Mouse (Mus musculus) kidney, postnatal 14 days (tissue): ENCODE results near the gene Orai2.
A peak's percentile ranks its signal among the peaks of the same experiment; 100 is the strongest.
"Not testable (repeated sequence)": the region's sequence is repeated elsewhere in the genome, so short reads cannot be mapped to it uniquely, and the experiment has no call there.

ENCODE experiments used
- DNase-seq: peaks from one replicate; pipeline ENCODE4 v3.0.0; 2022; ENCODE audit warnings: mixed read lengths

Gene Orai2

DNA sequence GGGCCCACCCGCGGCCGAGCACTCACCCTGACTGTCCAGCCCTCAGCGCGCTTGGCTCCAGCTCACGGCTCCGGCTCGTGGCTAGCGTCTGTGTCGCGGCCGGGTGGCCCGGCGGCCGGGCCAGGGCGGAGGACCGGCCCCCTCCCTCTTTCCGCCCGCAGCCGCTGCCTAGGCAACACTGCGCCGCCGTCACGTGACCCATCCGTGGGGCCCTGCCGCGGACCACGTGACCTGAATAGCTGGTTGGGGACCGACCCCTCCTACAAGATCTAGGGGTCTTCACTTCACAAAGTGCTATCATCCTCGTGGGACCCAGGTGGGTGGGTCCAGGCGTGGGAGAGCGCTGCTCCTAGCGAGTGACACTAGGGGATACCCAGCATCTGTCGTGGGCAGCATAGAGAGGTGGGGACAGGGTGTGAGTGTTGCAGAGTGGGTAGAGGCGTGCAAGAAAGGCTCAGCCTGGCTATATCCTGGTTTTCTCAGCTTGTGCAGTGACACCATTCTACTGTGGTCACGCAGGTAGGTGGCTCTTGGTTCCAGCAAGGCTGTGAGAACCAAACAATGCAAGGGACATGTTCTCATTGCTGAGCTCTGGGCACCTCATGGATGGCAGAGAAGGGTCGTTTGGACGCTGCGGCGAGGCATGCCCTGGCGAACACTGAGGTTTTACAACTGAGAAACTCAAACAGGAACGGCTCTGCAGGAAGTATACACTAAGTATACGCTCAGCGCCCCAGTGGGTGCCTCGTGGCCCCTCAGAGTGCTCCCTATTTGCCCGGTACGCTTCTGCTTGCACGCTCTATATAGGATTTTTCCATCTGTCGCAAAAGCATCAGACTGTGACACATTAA lies at the start of gene Orai2:
Orai2 (minus strand) TSS at position 202 of the 851 bp plus-strand sequence.
- DNase-seq: peak; percentile 88

DNA sequence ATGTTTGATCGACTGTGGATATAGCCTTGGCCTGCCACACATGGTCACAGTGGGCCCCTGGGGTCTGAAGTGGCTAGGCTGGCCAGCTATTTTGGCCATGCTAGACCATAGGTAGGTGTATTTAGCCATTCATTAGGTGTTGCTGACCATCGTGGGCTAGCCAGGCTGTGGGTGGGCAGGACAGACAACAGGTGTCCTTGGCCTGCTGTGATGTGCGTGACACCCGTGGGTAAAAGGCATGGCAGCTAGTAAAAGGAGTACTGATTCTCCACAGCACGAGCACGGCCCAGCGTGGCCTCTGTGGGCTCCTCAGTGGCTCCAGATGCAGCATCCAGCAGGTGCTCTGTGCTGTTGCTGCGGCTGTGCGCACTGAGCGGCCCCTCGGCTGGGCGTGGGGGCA lies 48.1 kb upstream of the Orai2 start:
- DNase-seq: no peak

DNA sequence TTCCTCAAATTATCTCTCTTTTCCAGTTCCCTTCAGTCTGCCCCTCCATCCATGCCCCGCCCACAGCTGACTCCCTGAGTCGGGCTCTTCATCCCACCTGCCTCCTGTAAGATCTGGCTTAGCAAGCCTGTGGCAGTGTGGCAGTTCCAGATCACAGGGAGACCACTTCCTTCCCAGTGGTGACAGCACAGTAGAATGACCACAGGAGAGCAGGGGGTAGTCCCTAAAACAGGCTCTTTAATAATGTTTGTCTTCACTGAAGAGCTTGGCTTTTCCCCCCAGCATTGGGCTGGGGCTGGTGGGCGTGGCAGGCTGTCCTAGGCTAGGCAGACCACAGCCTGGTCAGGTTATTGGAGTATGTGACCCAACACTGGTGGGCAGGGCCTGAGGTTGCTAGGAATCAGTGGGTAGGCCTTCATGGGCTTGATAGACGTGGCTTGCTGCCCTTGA lies 47.4 kb upstream of the Orai2 start:
- no peak for DNase-seq

DNA sequence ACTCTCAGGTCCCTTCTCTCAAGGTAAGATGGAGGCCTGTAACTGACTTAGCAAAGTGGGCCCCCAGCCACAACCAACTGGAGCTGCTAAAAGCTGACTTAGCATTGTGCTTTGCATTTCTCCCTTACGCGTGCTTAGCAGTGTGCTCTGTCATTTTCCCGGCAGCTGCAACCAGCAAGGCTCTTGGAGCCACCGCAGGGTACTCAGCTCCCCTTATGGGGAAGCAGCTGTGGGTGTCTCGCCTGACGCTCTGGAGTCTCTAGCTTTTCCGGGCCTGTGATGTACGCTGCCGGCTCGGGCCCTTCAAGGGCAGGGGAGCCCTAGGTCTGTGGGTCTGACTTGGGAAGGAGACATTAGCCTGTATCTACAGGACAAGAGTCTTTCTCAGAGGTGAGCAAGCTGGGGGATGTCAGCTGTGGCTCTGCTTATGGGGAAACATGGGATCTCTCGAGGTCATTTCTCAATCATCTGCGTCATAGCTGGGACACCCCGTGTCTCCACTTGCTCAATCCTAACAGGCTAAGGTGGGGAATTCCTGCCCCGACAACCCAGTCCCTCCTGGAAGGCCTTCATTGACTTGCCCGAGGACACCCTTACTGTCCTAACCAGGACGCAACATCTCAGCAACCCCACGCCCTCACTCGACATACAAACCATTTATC lies 46.6 kb upstream of the Orai2 start:
- DNase-seq: no peak

DNA sequence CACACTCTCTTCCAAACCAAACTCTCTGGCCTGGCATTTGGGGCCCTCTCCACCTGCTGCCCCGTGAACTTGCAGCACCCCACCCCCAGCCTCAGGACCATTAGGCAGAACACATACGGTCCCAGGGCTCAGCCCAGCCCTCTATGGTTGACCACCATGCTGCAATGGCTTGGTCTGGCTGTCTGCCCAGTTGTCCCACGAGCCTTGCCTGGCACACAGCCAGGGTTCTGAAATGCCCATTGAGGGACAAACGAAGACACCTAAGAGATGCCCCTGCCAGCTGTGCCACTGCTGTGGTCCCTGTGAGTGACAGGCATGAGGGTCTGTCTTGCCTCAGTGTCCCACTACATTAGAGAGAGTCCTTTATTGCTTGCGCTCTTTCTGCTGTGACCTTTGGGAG lies 45.4 kb upstream of the Orai2 start:
- DNase-seq: peak; percentile 27

DNA sequence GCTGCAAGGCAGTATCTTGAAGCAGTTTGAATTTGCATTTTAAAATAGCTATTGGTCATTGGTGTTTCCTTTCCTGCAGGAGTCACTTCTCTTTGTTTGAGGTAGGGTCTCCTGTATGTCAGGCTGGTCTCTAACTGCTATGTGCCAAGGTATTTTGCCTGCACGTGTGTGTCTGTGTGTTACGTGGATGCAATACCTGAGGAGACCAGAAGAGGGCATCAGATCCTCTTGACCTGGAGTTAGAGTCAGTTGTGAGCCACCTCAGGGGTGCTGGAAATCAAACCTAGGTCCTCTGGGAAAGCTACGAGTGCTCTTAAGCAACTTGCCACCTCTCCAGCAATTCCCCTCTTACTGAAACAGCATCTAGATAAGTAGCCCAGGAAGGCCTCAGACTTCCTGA lies 44.7 kb upstream of the Orai2 start:
- DNase-seq: no peak

DNA sequence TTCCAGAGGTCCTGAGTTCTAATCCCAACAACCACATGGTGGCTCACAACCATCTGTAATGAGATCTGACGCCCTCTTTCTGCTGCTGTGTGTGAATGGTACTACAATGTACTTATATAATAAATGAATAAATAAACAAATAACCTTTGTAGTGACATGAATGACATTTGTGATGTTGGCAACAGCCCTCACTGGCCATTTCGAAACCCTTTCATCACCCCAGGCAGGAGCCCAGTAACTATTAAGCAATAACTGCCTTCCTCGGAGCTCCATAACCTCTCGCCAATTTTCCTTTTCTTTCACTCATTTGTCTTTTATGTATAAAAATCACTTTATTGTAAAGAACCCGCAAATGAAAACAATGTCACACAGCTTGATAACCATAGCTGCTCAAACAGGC lies 43.2 kb upstream of the Orai2 start:
- DNase-seq: no peak

DNA sequence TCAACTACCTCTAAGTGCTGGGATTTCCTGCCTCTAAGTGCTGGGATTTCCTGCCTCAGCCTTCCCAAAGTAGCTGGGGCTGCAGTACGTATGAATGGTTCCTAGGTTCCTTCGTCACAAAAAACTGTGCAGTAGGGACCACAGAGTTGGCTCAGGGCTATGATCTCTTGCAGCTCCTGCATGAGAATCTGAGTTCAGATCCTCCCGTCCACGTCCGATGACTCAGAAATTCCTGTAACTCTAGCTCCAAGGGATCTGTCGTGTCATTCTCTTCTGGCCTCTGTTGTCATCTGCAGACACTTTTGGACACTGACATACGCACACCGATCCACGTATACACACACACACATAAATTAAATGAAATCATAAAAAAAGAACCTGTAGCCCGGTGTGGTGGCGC lies 42.2 kb upstream of the Orai2 start:
- no peak for DNase-seq

DNA sequence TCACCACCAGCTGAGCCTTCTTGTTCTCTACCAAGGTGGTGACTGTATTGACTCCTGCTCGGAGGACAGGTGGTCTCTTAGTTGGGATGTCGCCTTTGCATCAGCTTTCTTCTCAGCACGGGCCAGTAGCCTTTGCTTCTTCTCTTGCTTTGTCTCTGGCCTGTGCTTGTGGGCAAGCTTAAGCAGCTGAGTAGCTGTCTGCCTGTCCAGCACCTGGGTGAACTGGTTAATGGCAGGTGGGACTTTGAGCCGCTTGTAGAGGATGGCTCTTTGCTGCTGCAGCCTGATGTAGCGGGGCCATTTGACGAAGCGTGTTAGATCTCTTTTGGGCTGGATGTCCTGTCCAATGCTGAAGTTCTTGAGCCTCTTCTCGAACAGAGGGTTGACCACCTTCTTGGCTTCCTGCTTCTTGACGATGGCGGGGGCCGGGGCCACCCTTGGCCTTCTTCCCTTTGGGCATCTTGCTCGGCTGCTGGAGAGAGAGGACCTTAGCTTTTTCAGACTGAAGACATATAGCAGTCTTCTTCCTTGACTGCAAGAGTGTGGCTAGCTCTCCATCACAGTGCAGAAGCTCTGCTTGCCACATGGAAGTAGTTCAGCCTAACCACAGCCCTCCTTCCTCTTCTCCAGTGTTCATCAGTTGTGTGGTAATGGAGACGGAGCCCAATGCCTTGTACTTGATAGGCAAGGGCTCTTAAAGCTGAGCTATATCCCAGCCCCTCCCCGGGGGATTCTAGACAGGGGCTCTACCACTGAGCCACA lies 41.0 kb upstream of the Orai2 start:
- DNase-seq: not testable (repeated sequence)

DNA sequence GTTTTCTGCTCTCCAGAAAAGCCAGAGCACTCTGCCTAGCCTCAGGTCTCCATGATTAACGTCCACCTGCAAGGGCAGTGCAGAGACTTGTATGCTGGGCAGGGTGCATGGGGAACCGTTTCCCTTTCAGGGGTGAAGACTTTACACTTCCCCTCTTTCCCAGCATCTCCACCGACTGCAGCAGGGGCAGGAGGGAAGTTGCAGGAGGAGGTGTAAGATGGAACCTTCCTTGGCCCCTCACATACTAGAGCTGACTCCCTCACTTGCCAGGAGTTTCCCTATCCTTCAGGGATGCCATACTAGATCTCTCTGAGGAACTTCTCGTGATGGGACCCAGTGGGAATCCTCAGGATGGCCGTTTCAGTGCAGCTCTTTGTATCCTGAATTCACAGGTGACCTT lies 40.0 kb upstream of the Orai2 start:
- DNase-seq: no peak

DNA sequence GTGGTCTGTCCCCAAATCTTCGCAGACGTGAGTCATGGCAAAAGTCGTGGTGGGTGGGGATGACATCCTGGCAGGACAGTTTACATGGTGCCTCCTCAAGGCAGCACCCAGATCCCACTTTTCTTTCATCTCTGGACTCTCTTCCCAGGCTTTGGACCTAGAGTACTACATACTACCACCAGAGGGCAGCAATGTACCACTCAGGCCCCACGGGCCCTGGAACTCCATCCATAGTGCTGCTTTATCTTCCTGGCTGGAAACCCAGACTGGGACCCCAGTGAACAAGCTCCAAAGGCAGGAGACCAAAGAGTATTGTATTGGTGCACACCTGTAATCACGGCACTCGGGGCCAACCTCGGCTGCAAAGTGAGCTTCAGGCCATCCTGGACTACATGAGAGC lies 31.3 kb upstream of the Orai2 start:
- DNase-seq: peak; percentile 81

DNA sequence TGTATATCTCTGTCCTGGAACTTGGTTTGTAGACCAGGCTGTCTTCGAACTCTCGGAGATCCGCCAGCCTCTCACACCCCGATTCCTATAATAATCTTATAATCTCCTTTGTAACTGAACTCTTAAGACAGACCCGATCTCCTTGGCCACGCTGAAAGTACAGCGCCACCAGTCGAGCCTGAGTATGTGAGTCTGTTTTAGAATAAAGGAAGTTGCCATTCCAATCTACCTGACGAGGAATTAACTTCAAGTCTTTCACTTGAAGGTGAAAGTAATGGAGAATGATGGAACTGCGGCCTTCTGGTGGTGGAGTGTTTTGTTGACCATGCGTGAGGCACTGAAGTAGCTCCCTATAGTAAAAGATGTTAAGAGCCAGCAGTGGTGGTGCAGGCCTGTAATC lies 29.0 kb upstream of the Orai2 start:
- DNase-seq: peak; percentile 40

DNA sequence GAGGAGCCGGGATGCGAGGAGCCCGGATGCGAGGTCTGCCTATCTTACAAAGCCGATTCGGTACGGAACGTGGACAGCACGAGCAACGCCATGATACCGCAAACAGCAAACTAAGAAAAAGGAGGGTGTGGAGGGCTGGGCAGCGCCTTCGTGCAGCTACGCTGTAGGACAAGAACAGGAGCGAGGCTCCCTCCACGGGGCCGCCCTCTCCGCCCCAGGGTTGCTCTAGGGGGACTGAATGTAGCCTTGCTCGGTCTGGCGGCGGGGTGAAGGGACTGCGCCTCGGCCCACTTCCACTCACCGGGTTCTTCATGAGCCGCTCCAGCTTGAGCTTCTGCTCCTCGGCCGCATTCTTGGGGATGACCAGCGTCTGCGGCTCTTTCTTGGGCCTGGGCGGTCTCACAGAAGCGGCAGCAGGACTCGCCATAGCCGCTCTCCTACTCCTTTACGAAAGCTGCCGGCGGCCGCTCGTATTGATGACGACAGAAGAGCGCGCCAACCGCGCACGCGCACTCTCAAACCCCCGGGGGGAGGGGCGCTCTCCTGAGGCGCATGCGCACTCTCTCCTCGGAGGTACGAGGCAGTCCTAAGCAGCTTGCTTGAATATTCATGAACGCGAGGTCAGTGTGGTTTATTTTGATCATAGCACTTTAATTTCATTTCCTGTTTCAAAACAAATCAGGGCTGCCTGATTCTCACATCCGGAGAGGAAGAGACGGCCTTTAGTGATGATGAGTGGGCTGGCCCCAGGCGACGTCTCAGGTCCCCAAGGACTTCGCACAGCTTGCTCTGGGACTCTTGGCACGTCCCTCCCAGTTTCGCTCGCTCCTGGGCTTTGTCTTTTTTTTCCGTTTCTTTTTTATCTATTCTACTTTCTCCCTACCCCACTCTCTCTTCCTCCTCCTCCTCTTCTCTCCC lies 28.2 kb upstream of the Orai2 start, which contains the start of gene Prkrip1:
Prkrip1 (minus strand) TSS at position 490 of the 918 bp plus-strand sequence.
- peak; percentile 95 for DNase-seq

DNA sequence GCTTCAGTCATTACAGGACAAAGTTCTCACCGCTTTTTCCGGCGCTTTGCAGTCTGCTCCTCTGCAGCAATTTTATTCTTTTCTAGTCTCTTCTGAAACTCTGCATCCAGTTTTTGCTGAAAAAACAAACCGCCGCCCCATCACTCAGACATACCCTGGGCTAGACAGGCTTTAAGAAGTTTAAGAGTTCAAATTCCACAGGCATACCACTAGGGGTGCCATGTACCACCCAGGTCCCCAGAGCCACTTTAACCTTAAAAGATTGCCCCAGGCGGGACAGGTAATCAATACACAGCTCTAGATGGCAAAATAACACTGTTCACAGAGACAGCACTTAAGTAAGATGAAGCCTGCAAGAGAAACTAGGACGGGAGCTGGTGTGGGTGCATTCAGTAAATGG lies 21.4 kb upstream of the Orai2 start:
- DNase-seq: no peak

DNA sequence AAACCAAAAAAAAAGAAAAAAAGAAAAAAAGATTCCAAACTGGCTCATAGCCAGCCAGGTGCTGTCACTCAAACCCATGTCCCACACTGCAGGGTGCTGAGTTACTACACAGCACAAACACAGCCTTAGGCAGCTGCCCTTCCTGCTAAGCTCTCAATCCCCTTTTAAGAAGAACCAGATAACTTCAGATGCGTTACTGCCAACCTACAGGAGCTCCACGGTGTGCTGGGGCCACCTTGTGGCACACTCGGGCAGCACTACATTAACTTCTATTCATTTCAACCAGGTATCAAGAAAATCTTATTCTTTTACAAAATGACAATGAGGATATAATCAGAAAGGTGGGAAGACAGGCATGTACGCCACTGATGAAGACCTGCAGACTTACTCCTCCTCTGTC lies 16.2 kb upstream of the Orai2 start:
- peak; percentile 71 for DNase-seq

DNA sequence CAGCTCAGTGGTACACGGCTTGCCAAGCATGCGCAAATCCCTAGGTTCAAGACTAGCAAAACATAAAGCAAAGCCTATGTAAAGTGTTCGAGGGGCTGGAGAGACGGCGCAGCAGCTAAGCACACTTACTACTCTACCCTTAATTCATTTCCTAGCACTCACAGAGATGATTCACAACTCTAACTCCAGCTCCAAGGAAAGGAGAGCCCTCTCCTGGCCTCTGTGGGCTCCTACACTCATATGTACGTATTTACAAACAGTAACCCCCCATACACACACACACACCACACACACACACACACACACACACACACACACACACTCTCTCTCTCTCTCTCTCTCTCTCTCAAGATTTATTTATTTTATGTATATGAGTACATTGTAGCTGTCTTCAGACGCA lies 13.3 kb upstream of the Orai2 start:
- DNase-seq: no peak

DNA sequence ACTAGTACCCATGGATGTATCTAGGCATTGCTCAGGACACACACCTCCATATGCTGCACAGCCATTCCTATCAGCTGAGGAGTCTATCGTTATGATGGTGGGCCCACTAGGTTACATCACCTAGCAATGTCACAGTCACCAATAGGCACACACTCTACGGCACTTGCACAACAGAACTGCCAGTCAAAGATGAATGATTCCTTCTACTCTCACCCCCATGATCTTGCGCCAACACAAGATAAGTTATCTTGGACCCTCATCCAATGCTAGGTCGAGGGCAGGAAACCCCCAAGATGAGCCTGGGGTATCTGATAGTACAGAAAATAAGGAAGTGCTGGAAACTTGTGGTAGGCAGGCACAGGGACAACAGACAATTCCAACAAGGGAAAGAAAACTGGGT lies 12.3 kb upstream of the Orai2 start:
- DNase-seq: no peak

DNA sequence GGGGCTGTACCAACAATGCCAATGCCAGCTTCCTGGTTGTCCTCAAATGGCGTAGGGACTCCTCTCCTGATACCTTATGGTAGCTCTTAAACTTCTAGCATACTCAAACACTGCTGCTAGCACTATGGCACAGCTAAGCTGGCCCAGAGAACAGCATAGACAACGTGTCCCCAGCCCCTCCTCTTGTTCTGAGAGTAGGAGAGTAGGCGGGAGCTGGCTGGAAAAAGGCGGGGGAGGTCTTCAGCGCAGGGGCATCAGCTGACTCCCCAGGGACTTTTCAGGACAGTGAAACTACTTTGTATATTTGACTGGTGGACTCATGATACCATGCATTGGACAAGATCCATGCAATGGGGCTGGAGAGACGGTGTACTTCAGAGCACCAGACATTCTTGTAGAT lies 11.5 kb upstream of the Orai2 start:
- no peak for DNase-seq

DNA sequence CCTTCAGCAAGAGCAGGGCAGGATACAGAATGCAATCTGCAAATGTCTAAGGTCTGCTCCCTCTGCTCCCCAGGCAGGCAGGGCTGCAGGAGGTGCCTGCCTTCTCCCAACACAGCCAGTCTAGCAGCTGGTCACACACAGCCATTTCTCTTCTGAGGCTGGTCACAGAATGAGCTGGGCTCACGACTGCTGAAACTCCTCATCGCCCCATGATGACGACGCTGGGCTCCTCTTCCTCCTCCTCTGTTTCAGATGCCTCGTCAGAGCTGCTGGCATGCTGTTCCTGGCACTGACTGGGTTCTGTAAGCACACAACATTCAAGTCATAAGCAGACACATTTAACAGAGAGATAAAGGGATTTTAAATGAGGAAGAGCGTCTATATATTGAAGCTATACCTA lies 10.7 kb upstream of the Orai2 start:
- no peak for DNase-seq

DNA sequence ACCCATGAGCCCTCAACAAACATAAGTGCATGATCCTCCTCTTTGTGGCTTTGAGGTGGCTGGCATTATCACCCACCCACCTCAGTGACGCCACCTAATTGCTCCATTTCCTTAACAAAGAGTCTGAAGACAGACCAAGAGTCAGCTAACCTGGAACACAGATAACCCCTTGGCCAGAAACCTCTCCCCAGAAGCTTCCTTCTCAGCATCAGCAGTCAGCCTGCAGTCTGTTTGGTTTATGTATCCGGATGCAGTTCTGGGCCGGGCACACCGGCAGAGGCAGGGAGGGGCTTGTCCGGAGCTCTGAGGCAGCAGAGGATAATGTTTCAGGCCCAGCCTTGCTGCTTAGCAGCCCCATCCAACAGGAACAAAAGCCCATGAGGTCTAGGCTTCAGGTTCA lies 9.1 kb upstream of the Orai2 start:
- DNase-seq: no peak

DNA sequence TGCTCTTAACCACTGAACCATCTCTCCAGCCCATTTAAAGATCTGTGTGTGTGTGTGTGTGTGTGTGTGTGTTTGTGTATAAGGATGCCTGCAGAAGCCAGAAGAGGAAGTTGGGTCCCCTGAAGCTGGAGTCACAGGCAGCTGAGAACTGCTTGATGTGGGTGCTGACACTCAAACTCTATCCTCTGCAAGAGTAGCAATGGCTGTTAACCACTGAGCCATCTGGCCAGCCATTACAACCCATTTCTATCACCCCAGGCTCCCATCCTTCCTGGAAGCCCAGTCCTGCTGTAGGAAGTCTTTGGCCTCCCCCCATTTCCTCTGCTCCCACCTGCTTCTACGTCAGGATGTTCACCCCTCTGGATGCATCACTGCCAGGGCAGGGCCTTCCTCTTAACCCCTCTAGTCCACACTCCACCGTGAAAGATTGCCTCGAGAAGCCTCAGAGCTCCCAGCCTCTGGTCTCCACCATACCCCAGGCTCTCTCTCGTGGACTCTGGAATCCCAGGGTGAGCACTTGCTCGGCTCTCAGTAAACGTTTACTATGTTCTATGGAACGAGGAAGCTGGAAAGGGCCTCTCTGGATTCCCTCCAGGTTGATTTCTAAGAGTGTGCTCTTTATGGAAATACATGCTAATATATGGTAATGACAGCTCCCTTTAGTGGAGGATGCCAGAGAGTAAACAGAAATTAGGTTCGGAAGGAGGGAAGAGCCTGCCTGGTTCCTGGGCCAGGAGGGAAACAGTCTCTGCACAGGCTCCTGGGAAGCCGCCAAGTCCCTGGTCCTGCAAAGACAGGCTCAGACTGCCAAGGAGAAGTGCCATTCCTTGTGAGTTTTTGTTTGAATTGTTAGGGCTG lies 3.3 kb upstream of the Orai2 start:
- DNase-seq: peak; percentile 77
